8 mouse cellular contexts compared by ENCODE assay signal in the genomic region with DNA sequence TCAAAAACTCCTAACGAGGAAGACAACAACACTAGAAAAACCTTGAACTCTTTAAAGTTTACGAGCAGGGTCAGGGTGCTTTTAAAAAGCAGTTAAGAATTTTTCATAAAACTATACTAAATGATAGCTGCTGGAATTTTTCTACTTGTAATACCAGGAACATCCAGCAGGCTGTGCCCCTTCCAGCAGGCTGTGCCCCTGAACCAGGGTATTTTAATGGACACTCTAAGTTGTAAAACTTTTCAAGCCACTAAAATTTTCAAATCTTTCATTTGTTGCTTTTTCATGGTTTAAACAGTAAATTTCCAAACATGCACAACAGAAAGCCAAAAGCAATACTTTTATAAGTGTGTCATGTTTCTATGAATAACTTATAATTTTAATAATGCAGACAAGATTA.
A peak's percentile ranks its signal among the peaks of the same experiment; 100 is the strongest.
DNase-seq lines count a peak whose midpoint lies in the region; ATAC-seq and TF ChIP-seq lines count a peak whose summit lies in the region.
"Had no signal": no experiment of that assay in that cellular context is flagged by ENCODE, and none has a peak within 500 bp of the region (broad histone marks: within the 10 kb centered on the region; RNA-seq: fewer than 3 reads in every experiment).

No protein-coding gene starts in this region.

- H3K36me3 ChIP-seq in kidney, embryonic 14.5 days (ENCODE audit: control insufficient read depth, insufficient read depth, low read length) = no peaks in the 10 kb centered on the region
- H3K36me3 ChIP-seq in ES-Bruce4 (ENCODE audit: control insufficient read depth, insufficient read depth, low read length, poor library complexity, severe bottlenecking) = no peaks in the 10 kb centered on the region
- no peaks in the 10 kb centered on the region for H3K36me3 ChIP-seq in small intestine, adult 2 months (ENCODE audit: control insufficient read depth, insufficient read depth, low read length)

- H3K4me3 ChIP-seq in kidney, embryonic 14.5 days (ENCODE audit: low read length) = no peak overlapping the region
- no peak overlapping the region for H3K4me3 ChIP-seq in ES-Bruce4 (ENCODE audit: low read depth, low read length)
- H3K4me3 ChIP-seq in small intestine, adult 2 months (ENCODE audit: low read depth, low read length) = no peak overlapping the region
- H3K4me3 ChIP-seq: erythroblast, embryonic 14.5 days had no signal

- peak; percentile 36 for TF ChIP-seq CTCF in ES-Bruce4 (IDR thresholded peaks at IDR 0.05; ENCODE audit: low read depth, low read length)
- peak; percentile 72; the same call in 1 of the 2 replicates for TF ChIP-seq CTCF in small intestine, adult 2 months (IDR thresholded peaks at IDR 0.05; ENCODE audit: extremely low read depth, insufficient read length, insufficient replicate concordance, low read depth, low read length)

- H3K27me3 ChIP-seq in kidney, embryonic 14.5 days (ENCODE audit: control insufficient read depth, insufficient read depth, low read length) = no peaks in the 10 kb centered on the region
- H3K27me3 ChIP-seq in ES-Bruce4 (ENCODE audit: control insufficient read depth, insufficient read depth, low read length, poor library complexity, severe bottlenecking) = no peaks in the 10 kb centered on the region
- H3K27me3 ChIP-seq in small intestine, adult 2 months (ENCODE audit: control insufficient read depth, insufficient read depth, low read length) = no peaks in the 10 kb centered on the region

- H3K9ac ChIP-seq in kidney, embryonic 14.5 days (ENCODE audit: low read depth, low read length) = no peak overlapping the region
- H3K9ac ChIP-seq in ES-Bruce4 (ENCODE audit: low read depth, poor library complexity, severe bottlenecking) = no peak overlapping the region

- no peak overlapping the region for H3K27ac ChIP-seq in kidney, embryonic 14.5 days (ENCODE audit: low read depth, low read length)
- no peak overlapping the region for H3K27ac ChIP-seq in ES-Bruce4 (ENCODE audit: insufficient read depth, low read length)
- H3K27ac ChIP-seq in small intestine, adult 2 months (ENCODE audit: insufficient read depth, low read depth, low read length) = no peak overlapping the region

- TF ChIP-seq EP300 in ES-Bruce4 (IDR thresholded peaks at IDR 0.05; ENCODE audit: insufficient read depth, low read depth, low read length) = no peak

- DNase-seq in kidney, adult 9 months = peak; percentile 36
- DNase-seq in A20 (ENCODE audit: low read depth, low spot score) = peak; percentile 46
- DNase-seq in embryo, embryonic 11 days = peak; percentile 44
- DNase-seq in layer of hippocampus, adult 9-11 months = no peak

- WGBS in kidney, embryonic 14.5 days = 66% methylated on average over 2 of the region's 2 CpGs
- WGBS in small intestine, adult 2 months = 76% methylated on average over 2 of the region's 2 CpGs

- no peaks in the 10 kb centered on the region for H3K9me3 ChIP-seq in kidney, embryonic 14.5 days (ENCODE audit: control insufficient read depth, low read length)
- H3K9me3 ChIP-seq in ES-Bruce4 (replicated peaks; ENCODE audit: control insufficient read depth, insufficient read depth, low read length, poor library complexity, severe bottlenecking) = no peaks in the 10 kb centered on the region

- no peak for ATAC-seq in kidney, embryonic 14.5 days (ENCODE audit: low FRiP score, low TSS enrichment)

- no peak overlapping the region for H3K4me2 ChIP-seq in kidney, embryonic 14.5 days (replicated peaks; ENCODE audit: low read depth, low read length)

- no peaks in the 10 kb centered on the region for H3K4me1 ChIP-seq in kidney, embryonic 14.5 days (ENCODE audit: control insufficient read depth, insufficient read depth, low read length)
- H3K4me1 ChIP-seq in ES-Bruce4 (ENCODE audit: control insufficient read depth, insufficient read depth, low read length) = no peaks in the 10 kb centered on the region
- peaks cover 7% of the 10 kb centered on the region; the same call in 1 of the 2 replicates for H3K4me1 ChIP-seq in small intestine, adult 2 months (ENCODE audit: control insufficient read depth, insufficient read depth, insufficient read length, low read length)

- no peak for TF ChIP-seq POLR2A in ES-Bruce4 (IDR thresholded peaks at IDR 0.05; ENCODE audit: insufficient read depth, low read length)
- TF ChIP-seq POLR2A in small intestine, adult 2 months (IDR thresholded peaks at IDR 0.05; ENCODE audit: low read depth, low read length) = no peak
